Mouse (Mus musculus) heart, postnatal 4 days (tissue): ENCODE results near the gene Dis3l2. TPM values are rescaled to one million over a fixed set of nuclear protein-coding genes. Genes with fewer than 3 reads are reported as not detected.

Source experiments
- DNase-seq: peaks from one replicate; pipeline ENCODE4 v3.0.0; 2021
- total RNA-seq, 2 experiments: library from RNA; stranded (reverse); gene quantifications; 2 replicates each; pipeline ENCODE4 v1.2.3; 2021

The Dis3l2 gene
- total RNA-seq, 2 experiments from 2014 or later = 17.3 to 18.1 TPM

GRCm38 (mm10) chr1:86733160-86733821 lies 29.7 kb downstream of the Dis3l2 start:
- DNase-seq = no peak

- no peak for DNase-seq
These were observed 32.8 kb downstream of the Dis3l2 start for GRCm38 (mm10) chr1:86736414-86736813.

GRCm38 (mm10) chr1:86742896-86743295 lies 39.3 kb downstream of the Dis3l2 start:
- no peak for DNase-seq

- DNase-seq = no peak
These were observed 43.4 kb downstream of the Dis3l2 start for GRCm38 (mm10) chr1:86747034-86747433.

- DNase-seq = no peak
These were observed 46.5 kb downstream of the Dis3l2 start for GRCm38 (mm10) chr1:86750094-86750493.

GRCm38 (mm10) chr1:86753416-86753815 lies 49.8 kb downstream of the Dis3l2 start:
- DNase-seq = no peak

- DNase-seq = no peak
These were observed 50.7 kb downstream of the Dis3l2 start for GRCm38 (mm10) chr1:86754335-86754734.

GRCm38 (mm10) chr1:86758091-86758490 lies 54.5 kb downstream of the Dis3l2 start:
- DNase-seq = no peak

GRCm38 (mm10) chr1:86762161-86762560 lies 58.6 kb downstream of the Dis3l2 start:
- no peak for DNase-seq

- DNase-seq = no peak
These were observed 97.6 kb downstream of the Dis3l2 start for GRCm38 (mm10) chr1:86801241-86801640.

- no peak for DNase-seq
These were observed 108.1 kb downstream of the Dis3l2 start for GRCm38 (mm10) chr1:86811756-86812155.

GRCm38 (mm10) chr1:86822266-86822665 lies 118.7 kb downstream of the Dis3l2 start:
- no peak for DNase-seq

- DNase-seq = no peak
These were observed 130.9 kb downstream of the Dis3l2 start for GRCm38 (mm10) chr1:86834351-86834987.

- no peak for DNase-seq
These were observed 131.4 kb downstream of the Dis3l2 start for GRCm38 (mm10) chr1:86834988-86835387.

- no peak for DNase-seq
These were observed 147.1 kb downstream of the Dis3l2 start for GRCm38 (mm10) chr1:86850754-86851153.

- DNase-seq = no peak
These were observed 155.3 kb downstream of the Dis3l2 start for GRCm38 (mm10) chr1:86858876-86859275.

GRCm38 (mm10) chr1:86859371-86859770 lies 155.8 kb downstream of the Dis3l2 start:
- no peak for DNase-seq

- DNase-seq = no peak
These were observed 170.1 kb downstream of the Dis3l2 start for GRCm38 (mm10) chr1:86873745-86874144.

- DNase-seq = no peak
These were observed 175.1 kb downstream of the Dis3l2 start for GRCm38 (mm10) chr1:86878743-86879142.

- DNase-seq = no peak
These were observed 175.9 kb downstream of the Dis3l2 start for GRCm38 (mm10) chr1:86879547-86879946.

GRCm38 (mm10) chr1:86887060-86887459 lies 183.5 kb downstream of the Dis3l2 start:
- DNase-seq = no peak

GRCm38 (mm10) chr1:86912481-86912880 lies 208.9 kb downstream of the Dis3l2 start:
- no peak for DNase-seq

- no peak for DNase-seq
These were observed 210.3 kb downstream of the Dis3l2 start for GRCm38 (mm10) chr1:86913896-86914295.

- no peak for DNase-seq
These were observed 211.1 kb downstream of the Dis3l2 start for GRCm38 (mm10) chr1:86914697-86915096.
